Mouse (Mus musculus) induced T-regulatory cell, adult 2 months (primary cell): Measurements from ENCODE around the gene Inmt.

Experiments used
- DNase-seq: peaks from one replicate; pipeline ENCODE4 v3.0.0-alpha.2; 2012; ENCODE audit warnings: low read depth

The Inmt gene

DNA sequence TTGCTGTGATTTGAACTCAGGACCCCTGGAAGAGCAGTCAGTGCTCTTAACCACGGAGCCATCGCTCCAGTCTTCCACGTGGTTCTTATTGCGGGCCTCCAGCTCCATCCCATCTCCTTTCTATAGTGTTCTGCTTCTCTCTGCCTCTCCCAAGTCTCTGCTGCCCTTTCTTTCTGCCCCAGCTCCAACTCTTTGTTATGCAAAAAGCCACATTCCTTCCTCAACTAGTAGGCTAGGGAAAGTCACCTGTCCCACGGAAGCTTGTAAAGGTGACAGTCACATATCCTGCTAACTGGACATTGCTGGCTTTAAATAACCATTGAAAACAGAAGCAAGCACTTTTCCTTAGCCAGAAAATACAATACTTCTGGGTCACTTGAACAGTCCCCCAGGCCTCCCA lies 5.0 kb downstream of the Inmt start:
- DNase-seq, result no peak

DNA sequence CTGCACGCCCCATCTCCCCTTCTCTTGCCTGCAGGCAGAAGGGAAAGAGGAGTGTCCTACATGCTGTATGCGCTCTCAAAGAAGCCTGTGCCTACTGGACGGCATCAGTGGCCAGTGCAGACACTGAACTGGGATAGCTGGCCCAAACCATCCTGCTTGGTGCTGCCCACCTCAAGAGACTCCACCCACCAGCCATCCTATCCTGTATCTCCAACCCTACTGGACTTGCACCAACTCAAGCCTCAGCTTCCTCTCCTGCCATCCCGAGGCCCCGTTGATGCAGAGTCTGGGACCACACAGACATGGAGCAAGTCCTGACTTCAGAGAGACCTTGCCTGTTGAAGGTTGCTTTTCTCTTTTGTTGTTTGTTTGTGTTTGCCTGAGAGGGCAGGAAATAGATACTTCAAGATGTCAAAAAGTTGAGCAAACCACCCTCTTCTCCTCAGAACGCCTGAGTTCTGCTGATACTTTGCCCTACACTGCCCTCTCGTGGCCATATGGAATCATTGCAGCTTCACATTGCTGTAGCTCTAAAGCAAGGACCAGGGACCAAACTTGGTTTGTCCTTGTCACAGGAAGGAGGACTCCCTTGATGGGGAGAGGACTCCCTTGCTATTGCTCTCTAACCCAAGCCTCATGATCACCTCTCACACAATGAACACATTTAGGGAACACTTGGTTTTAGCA lies 7.9 kb downstream of the Inmt start:
- DNase-seq, result peak; percentile 89

DNA sequence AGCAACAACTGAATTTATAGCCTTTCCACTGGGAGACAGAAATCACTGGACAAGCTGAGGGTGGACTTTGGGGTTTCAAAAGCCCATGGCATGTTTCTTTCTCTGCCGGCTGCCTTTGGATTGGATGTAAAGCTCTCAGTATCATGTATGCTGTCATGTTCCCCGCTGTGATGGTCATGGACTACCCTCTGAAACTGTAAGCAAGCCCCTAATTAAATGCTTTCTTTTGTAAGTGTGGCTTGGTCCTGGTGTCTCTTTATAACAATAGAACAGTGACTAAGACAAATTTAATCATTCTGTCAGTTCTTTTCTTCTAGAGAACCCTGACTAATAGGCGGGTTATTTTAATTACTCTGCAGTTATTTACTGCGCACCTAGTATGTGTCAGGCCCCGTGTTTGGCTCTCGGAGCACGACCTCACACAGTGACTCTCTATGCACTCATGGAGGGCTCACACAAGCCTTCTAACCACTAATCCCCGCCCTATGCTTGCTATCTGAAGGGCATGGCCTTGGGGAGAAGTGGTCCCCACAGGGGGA lies 11.7 kb downstream of the Inmt start:
- DNase-seq, result no peak

DNA sequence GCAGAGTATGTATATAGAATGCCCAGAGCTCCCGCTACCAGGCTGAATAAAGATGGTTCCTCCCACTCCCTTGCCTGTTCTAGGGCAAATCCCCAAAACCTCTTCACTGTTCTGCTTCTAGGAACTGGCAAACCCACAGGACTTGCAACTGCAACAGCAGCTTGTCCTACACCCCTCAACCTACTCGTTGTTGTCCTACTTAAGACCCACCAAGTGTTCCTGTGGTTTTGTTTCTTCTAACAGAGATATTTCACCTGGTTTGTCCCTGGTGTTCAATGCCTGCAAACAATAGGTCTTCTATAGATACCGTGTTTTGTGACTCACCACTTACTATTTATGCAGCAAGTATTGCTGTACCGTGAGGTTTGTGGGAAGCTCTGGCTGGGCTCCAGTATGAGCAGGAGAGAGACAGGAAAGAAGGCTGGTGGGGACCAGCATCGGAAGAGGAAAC lies 13.5 kb downstream of the Inmt start:
- no peak for DNase-seq

DNA sequence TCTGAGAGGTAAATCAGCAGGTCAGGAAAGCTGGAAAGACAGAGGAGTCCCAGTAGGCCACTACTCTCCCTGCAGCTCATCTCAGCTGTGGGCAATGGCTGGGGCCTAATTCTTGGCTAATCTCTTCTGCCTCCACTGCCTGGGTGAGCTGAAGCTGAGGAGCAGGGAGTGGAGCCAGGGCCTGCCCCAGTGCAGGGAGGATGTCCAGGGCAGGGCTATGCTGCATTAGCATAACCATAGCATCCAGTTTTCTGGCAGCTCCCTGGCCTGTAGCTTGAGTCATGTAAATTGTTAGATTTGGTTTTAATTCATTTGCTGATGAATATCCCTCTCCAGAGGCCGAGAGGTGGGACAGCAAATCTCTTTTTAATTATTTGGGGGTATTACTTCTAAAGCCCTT lies 15.6 kb downstream of the Inmt start:
- DNase-seq, result no peak

DNA sequence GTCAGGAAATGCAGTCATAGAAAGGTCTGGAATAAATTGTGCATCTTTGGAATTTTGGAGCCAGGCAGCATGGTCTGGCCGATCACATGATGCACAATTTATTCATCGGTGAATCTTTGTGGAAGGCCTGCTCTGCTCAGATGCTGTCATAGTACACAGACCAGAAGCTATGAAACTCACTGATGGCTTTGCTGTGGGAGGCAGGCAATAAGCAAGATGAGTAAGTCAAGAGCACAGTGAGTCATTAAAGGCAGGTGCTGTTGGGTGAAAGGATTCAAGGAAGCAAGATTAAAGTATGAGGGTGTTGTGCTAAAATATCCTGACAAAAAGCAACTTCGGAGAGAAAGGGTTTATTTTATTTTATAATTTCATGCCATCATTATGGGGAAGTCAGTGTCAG lies 22.6 kb downstream of the Inmt start:
- no peak for DNase-seq

DNA sequence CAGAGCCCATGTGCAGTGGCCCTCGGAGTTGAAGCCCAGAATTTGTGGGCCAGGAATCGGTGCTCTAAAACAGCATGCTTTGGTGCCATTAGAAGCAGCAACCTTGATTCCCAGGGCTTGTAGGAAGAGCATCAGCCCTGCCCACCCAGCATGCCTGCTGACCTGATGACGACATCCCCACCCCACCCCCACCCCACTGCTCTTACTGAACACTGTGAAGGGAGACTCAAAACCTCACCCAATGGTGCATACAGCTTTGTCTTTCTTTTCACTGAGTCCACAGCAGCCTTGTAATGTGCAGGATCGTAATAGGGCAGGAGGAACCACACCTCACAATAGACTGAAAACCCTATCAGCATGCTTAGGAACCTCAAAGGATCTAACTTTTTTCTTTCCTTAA lies 28.7 kb downstream of the Inmt start:
- DNase-seq, result no peak

DNA sequence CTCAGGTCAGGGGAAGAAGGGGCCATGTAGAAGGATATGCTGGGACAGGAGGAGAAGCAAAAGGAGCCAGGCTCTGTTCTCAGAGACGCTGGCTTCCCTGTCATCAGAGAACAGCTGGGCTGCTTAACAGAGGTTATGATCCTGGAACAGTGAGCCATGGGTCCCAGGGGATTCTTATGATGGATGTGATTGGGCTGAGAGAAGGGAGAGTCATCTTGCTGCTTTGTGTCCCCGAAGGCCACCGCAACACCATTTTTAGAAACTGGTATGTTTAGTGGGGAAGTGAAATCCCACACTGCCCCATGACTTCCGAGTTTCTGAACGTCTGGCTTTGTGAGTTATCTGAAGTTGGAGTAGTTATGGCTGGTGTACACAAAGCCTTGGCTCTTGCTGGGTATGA lies 29.6 kb downstream of the Inmt start:
- no peak for DNase-seq

DNA sequence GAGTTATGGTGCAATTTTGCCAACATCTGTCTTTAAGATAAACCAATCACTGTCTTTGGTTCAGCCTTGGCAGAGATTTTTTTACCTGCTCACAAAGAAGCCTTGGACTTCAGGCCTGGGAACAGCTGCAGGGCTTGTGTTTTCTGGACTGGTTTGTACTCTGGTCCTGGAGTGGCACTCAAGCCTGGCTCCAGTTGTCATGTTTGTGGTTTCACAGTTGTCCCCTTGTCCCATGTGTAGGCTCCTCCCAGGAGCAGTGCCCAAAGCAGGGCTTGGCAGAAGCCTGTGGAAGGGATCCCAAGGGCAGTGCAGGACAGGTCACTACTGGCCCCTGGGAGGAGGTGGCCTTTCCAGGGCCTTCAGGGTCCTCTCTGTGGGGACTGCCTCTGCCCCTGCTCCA lies 36.5 kb downstream of the Inmt start:
- DNase-seq, result no peak

DNA sequence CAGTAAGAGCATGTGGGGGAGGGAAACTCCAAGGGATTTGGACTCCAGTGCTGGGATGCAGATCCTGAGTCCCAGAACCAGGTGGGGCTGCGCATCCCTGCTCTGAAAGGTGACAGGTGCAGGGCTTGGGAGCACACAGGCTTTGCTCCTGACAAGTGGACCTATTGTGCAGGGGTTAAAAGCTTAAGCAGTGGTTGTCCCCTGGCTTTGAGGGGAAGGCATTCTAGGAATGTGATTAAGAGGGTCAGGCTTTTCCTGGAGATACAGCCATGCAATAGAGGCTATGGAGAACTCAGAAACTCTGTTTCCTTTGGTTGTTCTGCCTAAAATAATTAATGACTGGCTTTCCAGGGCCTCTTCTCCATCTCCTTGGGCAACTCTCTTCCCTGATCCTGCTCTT lies 41.4 kb downstream of the Inmt start:
- DNase-seq, result no peak

DNA sequence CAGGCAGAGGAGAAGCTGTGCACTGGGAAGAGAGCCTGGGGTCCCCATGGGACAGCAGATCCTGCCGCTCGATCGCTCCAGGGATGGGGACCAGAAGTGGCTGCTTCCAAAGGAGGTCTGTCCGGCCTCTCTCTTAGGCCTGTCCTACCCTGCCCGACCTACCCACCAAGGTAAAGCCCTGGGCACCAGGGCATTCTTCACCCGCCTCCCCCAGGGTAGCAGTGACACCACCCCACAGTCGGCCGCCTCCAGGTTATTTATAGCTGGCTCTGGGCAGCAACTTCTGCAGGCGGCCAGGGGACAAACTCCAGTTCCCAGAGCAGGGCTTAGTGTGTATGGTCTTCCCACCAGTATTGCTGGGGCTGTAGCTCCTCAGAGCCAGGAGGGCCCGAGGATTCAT lies 42.0 kb downstream of the Inmt start, which contains the start of gene Crhr2:
TSS of gene Crhr2 (minus strand) at position 223 of the 400 bp plus-strand sequence.
- DNase-seq, result no peak

DNA sequence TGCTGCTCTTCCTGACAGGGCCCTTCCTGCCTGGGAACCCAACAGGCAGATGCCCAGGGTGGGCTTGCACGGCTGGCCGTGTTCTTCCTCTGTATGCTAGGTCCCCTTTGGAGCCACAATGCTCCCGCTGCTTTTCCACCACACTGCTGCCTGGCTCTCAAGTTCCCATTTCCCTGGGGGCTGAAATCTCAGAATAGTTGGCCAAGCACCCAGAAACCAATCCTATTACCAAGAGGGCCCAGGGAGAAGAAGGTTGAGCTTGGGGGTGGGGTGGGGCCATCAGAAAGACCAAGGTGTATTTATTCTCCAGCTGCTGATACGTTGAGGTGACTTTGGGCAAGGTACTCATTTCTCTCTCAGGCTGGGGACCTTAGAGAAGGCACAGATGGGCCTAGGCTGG lies 43.5 kb downstream of the Inmt start:
- no peak for DNase-seq

DNA sequence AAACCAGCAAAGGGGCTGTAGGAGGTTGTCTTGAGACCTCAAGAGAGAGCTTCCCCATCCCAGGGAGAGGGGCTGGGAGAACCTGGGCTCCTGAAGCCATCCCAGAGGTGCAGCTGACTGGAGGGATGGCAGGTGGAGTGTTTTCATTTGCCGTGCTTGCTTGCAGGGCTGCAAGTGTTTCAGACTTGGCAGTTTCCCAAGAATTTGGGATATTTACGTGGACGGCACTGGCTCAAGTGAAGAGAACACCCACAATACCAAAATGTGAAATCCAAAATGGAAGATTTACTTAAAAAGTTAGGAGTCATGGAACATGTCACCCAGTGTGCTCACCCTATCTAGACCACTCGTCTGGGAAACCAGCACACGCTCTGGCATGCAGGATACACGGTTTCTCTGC lies 44.2 kb downstream of the Inmt start:
- no peak for DNase-seq

DNA sequence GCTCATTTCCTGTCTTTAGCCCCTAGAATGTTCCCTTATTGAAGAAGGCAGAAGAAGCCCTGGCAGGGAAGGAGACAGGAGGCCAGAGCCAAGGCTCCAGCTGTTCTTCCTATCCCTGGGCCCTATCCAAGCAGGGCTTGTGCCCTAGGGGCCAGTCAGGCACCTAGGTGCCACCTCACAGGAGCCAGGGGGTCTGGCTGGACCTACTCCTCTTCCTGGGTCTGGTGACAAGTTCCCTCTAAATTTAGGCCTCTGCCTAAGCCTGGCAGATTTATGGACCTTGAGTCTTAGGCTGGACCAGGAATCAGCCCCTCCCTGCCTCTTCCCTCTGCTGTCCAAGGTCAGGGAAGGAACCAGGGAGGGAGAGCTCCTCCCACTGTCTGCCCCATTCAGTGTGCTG lies 46.5 kb downstream of the Inmt start:
- DNase-seq, result no peak

DNA sequence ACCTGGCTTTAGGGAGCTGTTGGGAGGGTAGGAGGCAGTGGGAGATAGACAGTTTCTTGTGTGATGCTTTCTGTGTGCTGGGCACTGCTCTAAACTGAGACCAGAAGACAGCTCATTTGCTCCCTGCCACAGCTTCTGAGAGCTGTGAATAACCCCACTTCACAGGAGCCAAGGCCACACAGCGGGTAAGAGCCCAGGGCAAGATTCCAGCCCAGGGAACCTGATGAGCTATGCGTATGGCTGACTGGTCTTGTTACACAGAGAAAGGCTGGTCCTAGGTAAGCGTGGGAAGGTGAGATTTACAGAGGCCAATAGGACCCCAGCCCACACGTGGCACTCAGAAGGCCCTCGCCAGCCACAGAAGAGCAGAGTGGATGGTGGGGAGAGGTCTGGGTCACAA lies 48.3 kb downstream of the Inmt start:
- no peak for DNase-seq

DNA sequence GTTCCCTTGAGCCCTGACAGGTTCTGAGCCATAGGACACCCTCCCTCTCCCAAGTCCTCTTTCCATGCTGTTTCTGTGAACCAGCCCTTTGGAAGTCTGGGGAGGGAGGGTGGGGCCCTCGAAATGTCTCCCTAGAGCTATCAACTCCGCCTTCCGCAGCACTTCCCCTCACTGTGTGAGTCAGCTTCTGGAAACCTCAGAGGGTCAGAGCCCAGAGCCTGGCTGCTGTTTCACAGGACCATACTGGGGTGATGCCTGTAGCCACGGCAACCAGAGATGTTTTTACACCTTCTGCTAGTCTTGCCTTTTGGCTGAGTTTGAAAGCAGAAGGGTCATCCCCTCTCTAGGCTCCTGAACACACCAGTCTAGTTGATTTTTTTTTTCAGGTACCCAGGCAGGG lies 51.8 kb downstream of the Inmt start:
- DNase-seq, result no peak
